Mouse (Mus musculus): ENCODE results near the gene Trp53bp2. TPM values are rescaled to one million over a fixed set of nuclear protein-coding genes. Genes with fewer than 3 reads are reported as not detected.
A peak's percentile ranks its signal among the peaks of the same experiment; 100 is the strongest.

The Trp53bp2 gene
- polyA plus RNA-seq, 1 experiment from 2014 or later = 25.1 TPM

DNA sequence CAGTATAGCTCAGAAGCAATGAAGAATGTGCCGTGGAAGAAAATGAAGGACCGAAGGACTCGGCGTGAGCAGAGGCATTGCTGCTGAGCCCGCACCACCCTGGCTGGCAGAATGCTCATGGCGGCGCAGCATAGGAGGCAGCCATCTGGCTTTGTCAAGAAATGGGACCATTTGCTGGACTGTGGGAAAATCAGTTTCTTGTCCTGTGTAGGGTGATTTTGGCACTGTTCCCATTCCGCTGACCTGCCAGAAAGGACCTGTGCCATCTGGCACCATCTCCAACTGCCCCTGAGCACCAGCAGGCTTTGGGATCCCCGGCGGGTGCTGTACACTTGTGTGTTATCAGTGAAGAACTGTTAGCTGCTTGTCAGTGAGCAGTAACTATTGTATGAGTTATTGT, 52.8 kb downstream of the Trp53bp2 start:
- Histone ChIP-seq H3K4me3 (replicated peaks) (no peak overlapping the region), H3K4me1 (no peaks in the 10 kb centered on the region), H3K27me3 (no peaks in the 10 kb centered on the region), H3K9me3 (replicated peaks) (no peaks in the 10 kb centered on the region), H3K36me3 (peaks cover 36% of the 10 kb centered on the region), H3K4me2 (replicated peaks) (no peak overlapping the region), H3K27ac (replicated peaks) (no peak overlapping the region), H3K9ac (no peak overlapping the region)
- 93% methylated on average over 10 of the region's 10 CpGs for WGBS
- ATAC-seq (ENCODE audit: insufficient number of reproducible peaks, low FRiP score, low TSS enrichment, low read depth) = no peak

DNA sequence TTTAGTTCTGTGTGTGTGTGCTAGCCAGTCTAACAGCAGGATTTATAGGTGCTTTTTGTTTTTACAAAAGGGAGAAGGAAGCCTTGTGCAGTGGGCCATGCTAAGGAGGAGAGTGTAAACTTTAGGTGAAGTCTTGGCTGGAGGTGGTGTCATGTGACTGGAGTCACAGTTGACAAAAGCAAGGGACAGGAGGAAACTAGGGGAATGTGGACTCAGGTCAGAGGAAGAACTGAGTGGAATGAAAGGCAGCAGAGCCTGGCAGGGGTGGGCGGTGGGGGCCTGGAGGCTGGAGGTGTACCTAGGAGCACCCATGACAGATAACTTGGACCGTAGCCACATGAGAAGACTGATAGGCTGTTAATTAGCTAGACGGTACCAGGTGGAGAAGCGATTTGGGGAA, 56.3 kb downstream of the Trp53bp2 start:
- H3K36me3 ChIP-seq = peaks cover 51% of the 10 kb centered on the region
- H3K27me3 ChIP-seq = no peaks in the 10 kb centered on the region
- no peak overlapping the region for H3K4me2 ChIP-seq (replicated peaks)
- H3K4me1 ChIP-seq = no peaks in the 10 kb centered on the region
- no peak overlapping the region for H3K27ac ChIP-seq (replicated peaks)
- WGBS = 72% methylated on average over 4 of the region's 4 CpGs
- ATAC-seq (ENCODE audit: insufficient number of reproducible peaks, low FRiP score, low TSS enrichment, low read depth) = no peak
- no peak overlapping the region for H3K9ac ChIP-seq
- no peak overlapping the region for H3K4me3 ChIP-seq (replicated peaks)
- no peaks in the 10 kb centered on the region for H3K9me3 ChIP-seq (replicated peaks)

DNA sequence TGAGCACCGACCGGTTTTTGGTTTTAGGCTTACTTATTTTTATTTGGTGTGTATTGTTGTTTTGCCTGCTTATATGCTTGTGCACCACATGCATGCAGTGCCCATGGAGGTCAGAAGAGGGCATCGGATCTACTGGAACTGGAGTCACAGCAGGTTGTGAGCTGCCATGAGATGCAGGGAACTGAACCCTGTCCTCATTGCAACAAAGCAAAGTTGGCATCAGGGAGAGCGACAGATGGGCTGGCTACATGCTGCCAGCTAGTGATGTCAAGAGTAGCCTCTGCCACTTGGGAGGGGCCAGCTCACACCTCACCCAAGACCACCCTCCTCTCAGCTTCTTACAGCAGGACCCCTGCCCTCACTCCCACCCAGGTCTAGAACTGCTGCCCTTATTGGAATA, 57.0 kb downstream of the Trp53bp2 start:
- peaks cover 57% of the 10 kb centered on the region for H3K36me3 ChIP-seq
- H3K9me3 ChIP-seq (replicated peaks) = no peaks in the 10 kb centered on the region
- H3K9ac ChIP-seq = no peak overlapping the region
- H3K27ac ChIP-seq (replicated peaks) = no peak overlapping the region
- WGBS = 86% methylated on average over 4 of the region's 4 CpGs
- H3K4me3 ChIP-seq (replicated peaks) = no peak overlapping the region
- no peaks in the 10 kb centered on the region for H3K27me3 ChIP-seq
- ATAC-seq (ENCODE audit: insufficient number of reproducible peaks, low FRiP score, low TSS enrichment, low read depth) = no peak
- H3K4me1 ChIP-seq = no peaks in the 10 kb centered on the region
- H3K4me2 ChIP-seq (replicated peaks) = no peak overlapping the region

DNA sequence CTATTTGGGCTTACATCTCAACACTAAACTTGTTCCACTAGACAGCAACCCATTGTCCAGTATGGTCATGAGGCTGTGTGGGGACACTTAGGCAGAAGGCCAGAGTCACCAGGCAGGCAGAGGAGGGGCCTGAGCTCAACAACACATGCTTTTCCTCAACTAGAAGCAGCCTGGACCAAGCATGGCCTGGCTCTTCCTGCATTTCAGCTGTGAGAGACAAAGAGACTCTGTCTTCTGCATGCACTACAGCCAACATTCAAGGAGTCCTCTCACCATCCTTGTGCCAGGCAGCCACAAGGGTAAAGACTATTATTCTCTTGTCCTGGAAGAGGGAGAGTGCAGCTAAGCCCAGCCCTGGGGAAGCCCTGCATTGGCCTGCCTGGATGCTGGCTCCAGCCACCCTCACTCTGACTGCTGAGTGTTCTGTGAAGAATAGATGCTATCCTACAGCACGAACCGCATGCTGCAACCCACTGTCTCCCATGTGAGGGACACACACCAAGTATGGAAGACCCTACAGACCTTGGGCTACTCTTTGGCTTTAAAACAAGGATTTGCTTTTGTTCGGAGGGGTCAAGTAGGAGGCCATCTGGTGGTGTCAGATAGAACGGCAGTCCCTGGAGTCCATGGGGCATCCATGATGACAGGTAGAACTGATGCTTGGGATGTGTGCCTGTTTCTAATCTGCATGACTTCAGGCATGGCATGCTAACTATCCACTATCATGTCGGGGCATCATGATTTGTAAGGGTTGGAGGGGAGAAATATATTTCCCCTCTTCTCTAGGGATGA, 66.2 kb downstream of the Trp53bp2 start:
- WGBS = 85% methylated on average over 5 of the region's 5 CpGs
- Histone ChIP-seq H3K27ac (replicated peaks) (no peak overlapping the region), H3K36me3 (peaks cover 93% of the 10 kb centered on the region), H3K9ac (no peak overlapping the region), H3K4me3 (replicated peaks) (no peak overlapping the region), H3K4me1 (no peaks in the 10 kb centered on the region), H3K9me3 (replicated peaks) (no peaks in the 10 kb centered on the region), H3K4me2 (replicated peaks) (no peak overlapping the region), H3K27me3 (no peaks in the 10 kb centered on the region)
- no peak for ATAC-seq (ENCODE audit: insufficient number of reproducible peaks, low FRiP score, low TSS enrichment, low read depth)

DNA sequence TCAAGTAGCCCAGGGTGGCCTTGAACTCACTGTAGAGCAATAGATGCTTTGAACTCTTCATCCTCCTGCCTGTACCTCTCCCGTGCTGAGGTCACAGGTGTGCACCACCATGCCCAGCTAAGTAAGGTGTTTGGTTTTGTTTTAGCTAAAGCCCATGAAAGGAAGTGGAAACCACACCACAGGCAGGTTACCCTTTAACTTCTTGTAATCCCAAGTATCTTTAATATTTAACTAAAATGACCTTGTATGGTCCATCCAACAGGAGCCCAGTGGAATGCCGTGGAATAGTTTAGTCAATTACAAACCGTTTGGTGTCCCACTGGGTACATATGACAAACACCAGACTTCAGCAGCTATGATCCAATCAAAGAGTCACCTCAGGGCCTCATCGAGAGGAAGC, 70.0 kb downstream of the Trp53bp2 start:
- H3K9me3 ChIP-seq (replicated peaks) = no peaks in the 10 kb centered on the region
- WGBS = 82% methylated on average over 4 of the region's 4 CpGs
- ATAC-seq (ENCODE audit: insufficient number of reproducible peaks, low FRiP score, low TSS enrichment, low read depth) = no peak

DNA sequence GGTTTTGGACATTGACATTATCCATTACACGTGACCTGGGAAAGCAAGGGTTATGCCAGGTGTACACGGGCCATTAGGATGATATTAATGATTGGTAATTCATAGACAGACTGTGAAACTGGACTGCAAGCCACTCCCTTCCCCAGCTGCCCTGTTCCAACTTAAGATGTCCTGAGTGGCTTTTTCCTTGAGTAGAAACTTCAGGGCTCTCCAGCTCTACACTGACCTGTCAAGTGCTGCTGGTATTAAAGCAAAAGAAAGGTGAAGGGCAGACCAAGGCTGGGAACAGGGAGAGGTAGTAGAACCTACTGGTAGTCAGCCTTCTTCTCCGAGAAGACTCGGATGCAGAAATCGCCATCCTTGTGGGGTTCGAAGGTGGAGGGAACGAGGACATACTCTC, 72.2 kb downstream of the Trp53bp2 start:
- peaks cover 94% of the 10 kb centered on the region for H3K36me3 ChIP-seq
- H3K4me1 ChIP-seq = no peaks in the 10 kb centered on the region
- H3K4me3 ChIP-seq (replicated peaks) = no peak overlapping the region
- no peaks in the 10 kb centered on the region for H3K27me3 ChIP-seq
- no peak overlapping the region for H3K9ac ChIP-seq
- H3K4me2 ChIP-seq (replicated peaks) = no peak overlapping the region
- H3K9me3 ChIP-seq (replicated peaks) = no peaks in the 10 kb centered on the region
- H3K27ac ChIP-seq (replicated peaks) = no peak overlapping the region
- ATAC-seq (ENCODE audit: insufficient number of reproducible peaks, low FRiP score, low TSS enrichment, low read depth) = no peak
- 91% methylated on average over 7 of the region's 7 CpGs for WGBS

More for the DNA sequence above, 70.0 kb downstream of the Trp53bp2 start:
- Histone ChIP-seq H3K36me3 (peaks cover 93% of the 10 kb centered on the region), H3K9ac (no peak overlapping the region), H3K27me3 (no peaks in the 10 kb centered on the region), H3K4me2 (replicated peaks) (no peak overlapping the region), H3K27ac (replicated peaks) (no peak overlapping the region), H3K4me3 (replicated peaks) (no peak overlapping the region), H3K4me1 (no peaks in the 10 kb centered on the region)

DNA sequence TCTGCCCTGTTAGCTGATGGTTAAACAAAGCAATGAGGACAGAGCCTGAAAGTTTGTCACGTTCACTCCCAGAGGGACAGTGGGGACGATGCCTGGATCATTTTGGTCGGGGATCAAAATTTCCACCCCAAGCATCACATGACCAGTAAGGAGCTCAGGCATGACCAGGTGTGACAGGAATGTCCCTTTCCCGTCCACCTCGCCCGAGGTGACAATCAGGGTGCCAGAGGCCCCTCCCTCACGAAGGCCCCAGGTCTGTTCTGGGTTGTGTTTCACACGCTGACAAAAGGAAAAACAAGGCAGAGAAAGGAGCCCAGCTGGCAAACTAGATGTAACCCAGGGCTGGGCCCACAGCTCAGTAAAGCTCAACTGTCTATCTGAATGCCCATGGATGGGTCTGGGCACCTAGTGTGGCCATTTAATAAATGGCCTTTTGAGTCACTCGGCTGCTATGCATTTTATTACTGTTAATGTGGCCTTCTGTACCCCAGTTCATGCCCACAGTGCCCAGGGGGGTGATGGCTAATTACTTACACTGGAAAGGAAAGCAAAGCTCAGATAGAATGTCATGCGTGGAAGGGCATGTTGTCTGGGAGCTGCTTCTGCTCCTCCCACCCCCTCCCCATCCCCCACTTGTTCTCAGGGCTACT, 72.8 kb downstream of the Trp53bp2 start:
- Histone ChIP-seq H3K4me2 (replicated peaks) (no peak overlapping the region), H3K4me1 (no peaks in the 10 kb centered on the region), H3K36me3 (peaks cover 94% of the 10 kb centered on the region), H3K4me3 (replicated peaks) (no peak overlapping the region), H3K27ac (replicated peaks) (no peak overlapping the region), H3K27me3 (no peaks in the 10 kb centered on the region), H3K9ac (no peak overlapping the region), H3K9me3 (replicated peaks) (no peaks in the 10 kb centered on the region)
- no peak for ATAC-seq (ENCODE audit: insufficient number of reproducible peaks, low FRiP score, low TSS enrichment, low read depth)
- WGBS = 78% methylated on average over 10 of the region's 10 CpGs

DNA sequence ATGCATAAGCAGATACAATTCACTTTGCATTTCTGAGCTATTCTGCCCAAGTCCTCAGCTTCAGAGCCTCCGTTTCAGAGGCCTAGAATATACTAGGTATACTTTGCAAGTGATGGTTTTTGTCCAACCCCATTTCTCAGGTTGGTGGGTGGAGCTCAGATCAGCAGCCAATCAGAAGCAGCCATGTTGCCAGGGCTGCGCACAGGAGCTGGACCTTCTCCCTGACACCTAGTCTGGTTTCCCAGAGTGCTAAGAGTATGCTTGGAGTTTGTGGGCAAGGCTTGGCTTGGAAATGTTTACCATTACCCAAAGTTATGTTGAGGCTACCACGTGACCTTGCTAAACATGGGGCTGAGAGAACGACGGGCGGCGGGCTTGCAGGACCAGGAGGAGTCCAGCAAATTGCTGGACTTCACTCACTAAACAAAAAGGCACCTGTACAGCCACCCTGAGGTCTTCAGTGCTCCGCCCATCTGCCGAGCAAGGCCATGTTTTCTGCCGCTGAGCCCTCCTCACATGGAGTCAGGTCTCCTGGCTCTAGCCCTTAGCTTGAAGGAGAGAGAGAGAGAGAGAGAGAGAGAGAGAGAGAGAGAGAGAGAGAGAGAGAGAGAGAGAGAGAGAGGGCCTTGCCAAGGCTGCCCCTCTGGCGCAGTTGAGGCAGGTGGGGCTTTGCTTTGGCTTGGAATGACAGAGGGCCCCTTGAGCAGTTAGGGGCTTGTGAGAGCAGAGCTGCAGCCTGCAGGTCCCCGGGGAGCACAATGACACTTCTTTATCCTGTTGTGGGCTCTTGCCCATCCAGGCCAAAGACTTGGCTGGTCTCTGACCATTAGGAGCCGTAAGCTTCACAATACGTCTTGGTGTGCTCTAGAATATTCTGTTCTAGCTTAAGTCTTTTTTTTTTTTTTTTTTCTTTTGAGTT, 74.3 kb downstream of the Trp53bp2 start:
- Histone ChIP-seq H3K36me3 (peaks cover 94% of the 10 kb centered on the region), H3K27me3 (no peaks in the 10 kb centered on the region)

DNA sequence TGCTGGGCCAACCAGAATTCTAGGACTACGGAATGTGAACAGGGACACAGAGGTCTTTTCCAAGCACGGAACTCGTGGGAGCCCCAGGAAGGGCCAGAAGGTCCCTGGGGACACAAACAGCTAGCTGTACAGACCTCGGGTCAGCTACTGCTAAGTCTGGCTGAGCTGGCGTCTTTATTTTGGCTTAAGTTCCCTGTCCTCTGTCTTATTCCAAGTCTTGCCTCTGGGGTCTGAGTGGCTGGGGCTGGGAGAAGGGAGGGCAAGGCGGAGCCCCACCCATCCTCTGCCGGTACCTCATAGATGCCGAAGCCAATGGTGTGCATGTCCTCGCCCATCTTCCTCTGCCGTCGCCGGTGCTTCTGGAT, 74.9 kb downstream of the Trp53bp2 start:
- 82% methylated on average over 12 of the region's 12 CpGs for WGBS
- Histone ChIP-seq H3K4me2 (replicated peaks) (no peak overlapping the region), H3K27ac (replicated peaks) (no peak overlapping the region), H3K4me1 (no peaks in the 10 kb centered on the region), H3K9ac (no peak overlapping the region), H3K9me3 (replicated peaks) (no peaks in the 10 kb centered on the region), H3K4me3 (replicated peaks) (no peak overlapping the region), H3K27me3 (no peaks in the 10 kb centered on the region), H3K36me3 (peaks cover 95% of the 10 kb centered on the region)
- ATAC-seq (ENCODE audit: insufficient number of reproducible peaks, low FRiP score, low TSS enrichment, low read depth) = no peak

More for the DNA sequence above, 74.3 kb downstream of the Trp53bp2 start:
- Histone ChIP-seq H3K4me2 (replicated peaks) (no peak overlapping the region), H3K4me3 (replicated peaks) (no peak overlapping the region), H3K9ac (no peak overlapping the region), H3K9me3 (replicated peaks) (no peaks in the 10 kb centered on the region), H3K27ac (replicated peaks) (no peak overlapping the region), H3K4me1 (no peaks in the 10 kb centered on the region)
- WGBS = 89% methylated on average over 14 of the region's 14 CpGs
- no peak for ATAC-seq (ENCODE audit: insufficient number of reproducible peaks, low FRiP score, low TSS enrichment, low read depth)

DNA sequence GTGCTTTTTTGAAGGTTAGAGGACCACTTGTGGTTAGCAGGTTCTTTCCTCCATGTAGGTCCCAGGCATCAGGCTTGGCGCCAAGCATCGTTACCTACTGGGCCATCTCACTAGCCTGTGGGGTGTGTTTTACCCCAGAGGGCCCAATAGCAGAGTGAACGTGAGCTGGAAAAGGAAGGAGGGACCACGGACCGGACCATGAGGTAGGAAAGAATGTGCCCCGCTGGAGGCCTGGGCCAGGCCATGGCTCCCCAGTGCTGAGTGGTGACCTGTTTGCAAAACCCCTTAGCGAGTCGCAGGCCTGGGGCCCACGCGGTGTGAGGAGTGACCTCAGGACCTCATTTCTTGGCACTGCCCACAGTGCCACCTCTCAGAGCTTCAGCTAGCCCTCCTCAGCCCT, 79.5 kb downstream of the Trp53bp2 start:
- H3K4me3 ChIP-seq (replicated peaks) = no peak overlapping the region
- 95% methylated on average over 10 of the region's 10 CpGs for WGBS
- ATAC-seq (ENCODE audit: insufficient number of reproducible peaks, low FRiP score, low TSS enrichment, low read depth) = no peak
- no peak overlapping the region for H3K4me2 ChIP-seq (replicated peaks)
- H3K27ac ChIP-seq (replicated peaks) = no peak overlapping the region
- H3K27me3 ChIP-seq = no peaks in the 10 kb centered on the region
- no peaks in the 10 kb centered on the region for H3K9me3 ChIP-seq (replicated peaks)
- peaks cover 81% of the 10 kb centered on the region for H3K36me3 ChIP-seq
- H3K4me1 ChIP-seq = peaks cover 7% of the 10 kb centered on the region; the same call in 1 of the 2 replicates
- H3K9ac ChIP-seq = no peak overlapping the region

DNA sequence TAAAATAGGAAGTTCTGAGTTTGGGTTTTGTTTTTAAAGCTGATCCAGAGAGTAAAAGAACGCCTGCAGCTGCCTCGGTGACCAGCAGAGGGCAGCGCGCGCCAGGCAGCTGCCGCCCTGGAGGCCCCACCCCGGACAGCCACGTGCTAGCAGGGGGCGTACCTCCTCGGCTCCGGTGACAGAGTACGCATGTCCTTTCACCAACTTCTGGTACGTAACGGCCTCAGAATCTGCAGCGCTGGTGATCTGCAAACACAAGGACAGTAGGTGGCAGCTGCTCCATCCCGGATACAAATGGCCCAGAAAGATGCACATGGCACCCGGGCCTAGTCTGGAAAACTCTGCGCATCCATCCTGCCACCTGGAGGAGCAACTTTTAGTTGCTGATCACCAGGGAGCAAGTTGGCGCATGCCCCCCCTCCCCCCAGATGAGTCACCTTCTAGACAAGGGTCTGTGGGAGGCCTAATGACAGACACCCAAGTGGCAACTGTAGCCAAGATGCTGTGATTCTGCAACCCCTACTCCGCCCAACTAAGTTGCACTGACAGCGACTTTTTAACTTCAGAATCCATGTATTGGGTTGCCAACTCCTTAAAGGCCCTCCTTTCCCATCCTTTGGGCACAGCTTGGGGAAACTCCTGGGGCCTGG, 81.0 kb downstream of the Trp53bp2 start:
- Histone ChIP-seq H3K4me2 (replicated peaks) (peak overlapping the region; percentile 43), H3K4me3 (replicated peaks) (peak overlapping the region; percentile 21), H3K27me3 (no peaks in the 10 kb centered on the region), H3K9me3 (replicated peaks) (no peaks in the 10 kb centered on the region), H3K27ac (replicated peaks) (peak overlapping the region; percentile 70), H3K9ac (no peak overlapping the region), H3K4me1 (peaks cover 16% of the 10 kb centered on the region), H3K36me3 (peaks cover 69% of the 10 kb centered on the region)
- WGBS = 8% methylated on average over 21 of the region's 21 CpGs
- peak; percentile 94 for ATAC-seq (ENCODE audit: insufficient number of reproducible peaks, low FRiP score, low TSS enrichment, low read depth)

Measured in embryonic facial prominence, embryonic 15.5 days (tissue).